Mouse (Mus musculus): Measurements from ENCODE around the gene Olfr103.

The Olfr103 gene

DNA sequence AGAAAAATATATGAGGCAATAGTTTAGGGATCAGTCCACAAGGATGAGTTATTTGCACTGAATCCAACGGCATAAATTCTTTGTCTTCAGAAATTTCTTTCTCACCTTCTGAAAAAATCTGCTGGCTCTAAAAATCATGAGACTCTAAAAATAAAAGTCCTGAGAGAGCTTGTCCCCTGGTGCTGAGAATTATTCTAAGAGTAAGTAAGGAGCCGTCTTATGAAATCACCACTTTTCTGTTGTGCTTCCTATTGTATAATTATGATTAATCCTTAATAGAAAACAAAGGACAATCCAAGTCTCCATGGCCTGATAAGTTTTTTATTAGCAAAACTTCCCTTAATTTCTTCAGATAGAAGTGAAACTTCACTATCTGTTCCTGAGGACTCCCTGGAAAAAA is at the start of gene Olfr103:
Olfr103 (minus strand) TSS at position 101 of the 400 bp plus-strand sequence.
- no peak for DNase-seq

DNA sequence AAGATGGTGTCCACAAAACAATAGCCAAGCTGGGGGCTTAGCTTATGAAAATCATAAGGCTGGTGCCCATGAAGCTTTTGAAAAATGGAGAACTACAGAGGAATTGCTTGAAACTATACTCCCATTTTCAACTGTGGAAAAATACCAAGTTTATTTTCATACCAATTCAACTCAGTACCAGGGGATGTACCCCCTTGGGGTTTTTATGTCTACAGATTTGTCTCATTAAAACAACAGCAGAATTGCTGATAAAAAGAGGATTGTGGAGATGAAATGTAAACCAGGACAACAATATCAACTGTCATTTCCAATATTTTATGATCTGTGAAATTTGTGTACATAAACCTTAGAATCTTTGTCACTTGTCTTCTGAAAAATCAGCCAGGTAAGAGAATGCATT is 39.2 kb upstream of the Olfr103 start, which contains the start of gene Olfr105-ps:
Olfr105-ps (plus strand) TSS at position 301 of the 400 bp plus-strand sequence.
- DNase-seq = no peak

DNA sequence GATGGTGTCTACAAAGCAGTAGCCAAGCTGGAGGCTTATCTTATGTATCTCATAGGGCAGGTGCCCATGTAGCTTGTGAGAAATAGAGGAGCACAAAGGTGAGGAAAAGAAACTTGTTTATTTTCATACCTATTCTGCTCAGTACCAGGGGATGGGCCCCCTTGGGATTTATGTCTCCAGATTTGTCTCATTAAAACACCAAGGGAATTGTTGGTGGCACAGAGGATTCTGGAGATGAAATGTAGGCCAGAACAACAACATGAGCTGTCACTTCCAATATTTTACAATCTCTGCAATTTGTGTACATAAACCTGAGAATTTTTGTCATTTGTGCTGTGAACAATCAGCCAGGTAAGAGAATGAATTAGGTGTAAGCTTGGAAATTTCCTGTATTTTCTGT is 19.8 kb upstream of the Olfr103 start, which contains the start of gene Olfr104-ps:
Olfr104-ps (plus strand) TSS at position 301 of the 400 bp plus-strand sequence.
- no peak for DNase-seq

DNA sequence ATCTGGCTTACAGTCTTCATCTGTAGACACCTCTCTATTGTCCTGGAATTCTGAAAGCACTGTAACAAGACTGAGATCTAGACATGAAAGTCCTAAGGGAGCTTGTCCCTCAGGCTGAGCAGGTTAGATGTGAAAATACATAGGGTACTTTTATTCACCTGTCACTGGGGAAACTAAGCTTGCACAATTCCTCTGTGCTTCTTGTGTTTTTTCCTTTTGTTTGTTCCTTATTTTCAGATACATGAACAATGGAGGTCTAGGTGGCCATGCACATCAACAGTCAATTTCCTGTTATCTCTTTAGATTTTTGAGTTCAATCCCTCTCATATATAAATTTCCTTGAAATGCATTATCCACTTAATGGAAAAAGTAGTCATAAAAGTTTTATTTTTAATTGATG is 22.5 kb downstream of the Olfr103 start, which contains the start of gene Olfr102:
Olfr102 (minus strand) TSS at position 101 of the 400 bp plus-strand sequence.
- DNase-seq = no peak

DNA sequence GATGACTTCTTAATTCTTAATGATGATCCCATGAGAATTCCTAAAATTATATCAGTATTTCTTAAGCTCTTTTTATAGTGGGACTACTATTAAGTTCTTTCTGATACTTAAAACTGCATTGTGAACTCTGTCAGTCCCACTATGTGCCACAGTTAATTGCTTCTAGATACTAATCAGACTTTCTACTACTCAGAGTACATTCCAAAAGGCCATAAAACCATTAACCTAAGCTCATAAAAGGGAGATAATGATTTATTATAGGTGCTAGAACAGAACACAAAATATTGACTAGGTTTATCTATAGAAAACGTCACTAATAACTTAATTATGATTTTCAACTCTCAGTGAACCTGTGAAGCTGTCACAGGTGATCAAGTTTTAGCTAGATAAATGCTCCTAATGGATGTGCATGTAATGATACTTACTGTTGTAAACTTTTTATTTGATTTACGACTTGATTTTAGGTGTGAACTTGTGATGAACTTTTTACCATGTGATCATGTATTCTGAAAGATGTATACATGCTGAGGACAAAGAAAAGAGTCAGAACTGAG is 29.3 kb downstream of the Olfr103 start:
- no peak for DNase-seq

DNA sequence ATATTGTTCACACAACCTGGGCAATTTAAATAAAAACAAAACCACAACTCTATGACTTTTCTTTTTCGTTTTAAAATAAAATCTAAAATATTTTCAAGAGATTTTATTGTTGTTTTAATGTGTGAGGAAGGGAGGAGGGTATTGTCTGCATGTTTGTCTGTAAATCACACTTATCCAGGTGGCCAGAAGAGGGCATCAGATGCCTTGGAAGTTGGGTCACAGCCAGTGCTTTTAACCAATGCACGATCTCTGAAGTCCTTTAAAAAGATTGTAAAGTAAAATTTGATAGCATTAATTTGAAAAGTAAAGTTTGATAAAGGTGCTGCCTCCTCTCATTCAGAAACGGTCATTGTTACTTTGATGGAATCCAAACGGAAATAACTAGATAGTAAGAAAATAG is 31.0 kb downstream of the Olfr103 start:
- DNase-seq = no peak

DNA sequence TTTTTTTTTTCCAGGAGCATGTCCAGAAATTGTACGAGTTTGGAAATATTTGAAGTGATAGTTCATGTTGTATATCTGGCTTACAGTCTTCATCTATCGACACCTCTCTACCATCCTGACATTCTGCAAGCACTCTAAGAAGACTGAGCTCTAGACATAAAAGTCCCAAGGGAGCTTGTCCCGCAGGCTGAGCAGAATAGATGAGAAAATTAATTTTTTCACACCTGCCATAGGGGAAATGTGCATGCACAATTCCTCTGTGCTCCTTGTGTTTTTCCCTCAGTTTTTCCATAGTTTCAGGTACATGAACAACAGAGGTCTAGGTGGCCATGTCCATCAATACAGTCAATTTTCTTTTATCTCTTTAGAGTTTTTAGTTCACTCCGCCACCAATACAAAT is 35.3 kb downstream of the Olfr103 start, which contains the start of gene Olfr101:
Olfr101 (minus strand) TSS at position 101 of the 400 bp plus-strand sequence.
- DNase-seq = no peak

Measured in spleen, adult 18-20 months (tissue).